Mouse (Mus musculus): ENCODE data around the gene Phc2. TPM values are rescaled to one million over a fixed set of nuclear protein-coding genes. Genes with fewer than 3 reads are reported as not detected.
A peak's percentile ranks its signal among the peaks of the same experiment; 100 is the strongest.
"Not testable (repeated sequence)": the region's sequence is repeated elsewhere in the genome, so short reads cannot be mapped to it uniquely, and the experiment has no call there.

Gene Phc2
- 18.9 and 22.4 TPM in 2 replicates for polyA plus RNA-seq (2012; ENCODE audit: insufficient read depth, insufficient read length, missing spikeins)

- Histone ChIP-seq H3K4me3 (ENCODE audit: insufficient read depth, low read depth, low read length) (peak within 1 kb of the TSS; percentile 63), H3K4me1 (ENCODE audit: control insufficient read depth, insufficient read depth, insufficient read length, low read length) (no peaks in the 10 kb centered on the region; the same call in 1 of the 2 replicates), H3K27ac (replicated peaks; ENCODE audit: low read depth, low read length) (no peak within 1 kb of the TSS)
These were observed at the start of gene Phc2 for GRCm38 (mm10) chr4:128654505-128655381. Gene Phc2, plus strand, starts transcription at chr4:128654702.

- Histone ChIP-seq H3K4me3 (ENCODE audit: insufficient read depth, low read depth, low read length) (no peak overlapping the region), H3K4me1 (ENCODE audit: control insufficient read depth, insufficient read depth, insufficient read length, low read length) (no peaks in the 10 kb centered on the region), H3K27ac (replicated peaks; ENCODE audit: low read depth, low read length) (no peak overlapping the region)
These were observed 47.9 kb upstream of the Phc2 start for GRCm38 (mm10) chr4:128606586-128606985.

DNA sequence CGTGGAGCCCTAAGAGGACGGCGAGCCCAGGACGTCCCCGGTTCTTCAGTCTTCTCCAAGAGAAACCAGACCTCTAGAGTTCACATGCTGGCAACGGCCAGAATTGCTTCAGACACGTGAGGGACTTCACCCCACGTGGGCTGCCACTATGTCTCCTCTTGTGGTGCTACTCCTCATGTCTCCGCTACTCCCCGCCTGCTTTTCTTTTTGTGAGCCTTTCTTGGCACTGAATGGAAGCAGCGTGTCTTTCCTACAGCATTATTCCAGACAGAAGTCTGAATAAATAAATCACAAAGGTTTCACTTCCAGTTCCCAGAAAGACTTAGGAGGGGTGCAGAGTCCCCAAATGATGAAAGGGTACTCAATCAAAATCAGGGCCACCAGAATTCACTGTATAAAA, 46.8 kb upstream of the Phc2 start:
- Histone ChIP-seq H3K4me3 (ENCODE audit: insufficient read depth, low read depth, low read length) (no peak overlapping the region), H3K4me1 (ENCODE audit: control insufficient read depth, insufficient read depth, insufficient read length, low read length) (no peaks in the 10 kb centered on the region), H3K27ac (replicated peaks; ENCODE audit: low read depth, low read length) (no peak overlapping the region)

GRCm38 (mm10) chr4:128609276-128609924, 45.1 kb upstream of the Phc2 start:
- H3K27ac ChIP-seq (replicated peaks; ENCODE audit: low read depth, low read length) = no peak overlapping the region
- H3K4me1 ChIP-seq (ENCODE audit: control insufficient read depth, insufficient read depth, insufficient read length, low read length) = no peaks in the 10 kb centered on the region
- H3K4me3 ChIP-seq (ENCODE audit: insufficient read depth, low read depth, low read length) = peak overlapping the region; percentile 67

DNA sequence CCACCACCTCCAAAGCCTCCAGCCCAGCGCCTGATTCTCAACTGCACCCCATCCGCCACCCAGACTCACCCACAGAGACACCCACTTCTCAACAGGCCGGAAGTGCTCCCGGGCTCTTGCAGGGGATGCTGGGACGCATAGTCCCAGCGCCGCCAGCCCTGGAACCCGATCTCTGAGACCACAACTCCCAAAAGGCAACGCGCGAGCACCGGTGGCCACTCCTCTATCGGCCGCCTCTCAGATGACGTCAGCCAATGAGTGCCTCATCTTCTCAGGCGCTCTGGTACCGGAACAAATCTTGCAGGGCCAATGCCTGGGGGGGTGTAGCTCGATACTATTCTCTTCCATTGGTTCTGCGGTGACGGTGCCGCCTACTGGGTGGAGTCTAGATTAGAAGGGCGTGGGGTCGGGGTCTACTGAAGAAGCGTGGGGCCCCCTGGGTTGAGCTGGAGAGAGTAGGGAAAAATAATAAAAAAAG, 44.5 kb upstream of the Phc2 start, which contains the start of gene Zscan20:
Gene Zscan20, minus strand, starts transcription at position 174 of the 478 bp plus-strand sequence.
- no peaks in the 10 kb centered on the region for H3K4me1 ChIP-seq (ENCODE audit: control insufficient read depth, insufficient read depth, insufficient read length, low read length)
- H3K27ac ChIP-seq (replicated peaks; ENCODE audit: low read depth, low read length) = no peak within 1 kb of the TSS
- H3K4me3 ChIP-seq (ENCODE audit: insufficient read depth, low read depth, low read length) = peak within 1 kb of the TSS; percentile 67

DNA sequence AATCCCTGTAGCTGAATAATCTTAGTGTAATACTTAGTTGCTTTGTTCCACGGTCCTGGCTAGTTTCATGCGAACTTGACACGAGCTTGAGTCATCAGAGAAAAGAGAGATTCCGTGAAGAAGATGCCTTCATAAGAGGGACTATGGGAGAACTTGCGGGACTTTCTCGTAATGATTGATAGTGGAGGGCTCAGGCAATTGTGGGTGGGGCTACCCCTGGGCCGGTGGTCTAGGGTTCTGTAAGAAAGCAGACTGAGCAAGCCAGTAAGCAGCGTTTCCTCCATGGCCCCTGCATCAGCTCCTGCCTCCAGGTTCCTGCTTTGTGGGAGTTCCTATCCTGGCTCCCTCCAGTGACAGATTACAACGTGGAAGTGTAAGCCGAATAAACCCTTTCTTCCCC, 43.8 kb upstream of the Phc2 start:
- Histone ChIP-seq H3K4me1 (ENCODE audit: control insufficient read depth, insufficient read depth, insufficient read length, low read length) (no peaks in the 10 kb centered on the region), H3K4me3 (ENCODE audit: insufficient read depth, low read depth, low read length) (no peak overlapping the region; the same call in 1 of the 2 replicates), H3K27ac (replicated peaks; ENCODE audit: low read depth, low read length) (no peak overlapping the region)

DNA sequence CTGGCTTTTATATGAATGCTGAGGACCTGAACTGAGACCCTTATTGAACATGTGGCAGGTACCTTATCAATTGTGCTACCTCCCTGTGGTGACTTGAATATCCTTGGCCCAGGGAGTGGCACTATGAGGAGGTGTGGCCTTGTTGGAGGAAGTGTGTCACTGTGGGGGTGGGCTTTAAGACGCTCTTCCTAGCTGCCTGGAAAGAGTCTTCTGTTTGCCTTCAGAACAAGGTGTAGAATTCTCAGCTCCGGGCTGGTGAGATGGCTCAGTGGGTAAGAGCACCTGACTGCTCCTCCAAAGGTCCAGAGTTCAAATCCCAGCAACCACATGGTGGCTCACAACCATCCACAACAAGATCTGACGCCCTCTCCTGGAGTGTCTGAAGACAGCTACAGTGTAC, 42.8 kb upstream of the Phc2 start:
- H3K27ac ChIP-seq (replicated peaks; ENCODE audit: low read depth, low read length); H3K4me1 ChIP-seq (ENCODE audit: control insufficient read depth, insufficient read depth, insufficient read length, low read length); H3K4me3 ChIP-seq (ENCODE audit: insufficient read depth, low read depth, low read length): not testable (repeated sequence)

GRCm38 (mm10) chr4:128613326-128613725, 41.2 kb upstream of the Phc2 start:
- Histone ChIP-seq H3K4me3 (ENCODE audit: insufficient read depth, low read depth, low read length) (no peak overlapping the region), H3K4me1 (ENCODE audit: control insufficient read depth, insufficient read depth, insufficient read length, low read length) (no peaks in the 10 kb centered on the region), H3K27ac (replicated peaks; ENCODE audit: low read depth, low read length) (no peak overlapping the region)

DNA sequence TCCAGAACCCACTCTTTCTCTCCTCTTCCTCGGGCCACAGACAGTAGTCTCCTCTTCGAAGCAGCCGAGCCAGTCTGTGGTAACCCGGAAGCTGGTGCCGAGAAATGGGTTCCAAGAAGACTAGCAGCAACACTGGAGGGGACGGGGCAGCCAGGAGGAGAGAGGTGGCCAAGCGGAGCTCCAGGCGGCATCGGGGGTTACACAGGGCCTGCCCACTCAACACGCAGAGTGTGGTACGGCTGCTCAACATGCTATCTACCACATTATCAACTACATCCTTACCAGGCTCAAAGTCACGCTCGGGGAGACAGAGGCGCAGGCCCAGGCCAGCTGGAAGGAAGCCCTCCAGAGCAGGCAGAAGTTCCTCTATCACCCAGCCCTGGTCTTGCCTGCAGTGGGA, 38.7 kb upstream of the Phc2 start:
- Histone ChIP-seq H3K4me3 (ENCODE audit: insufficient read depth, low read depth, low read length) (no peak overlapping the region), H3K27ac (replicated peaks; ENCODE audit: low read depth, low read length) (no peak overlapping the region), H3K4me1 (ENCODE audit: control insufficient read depth, insufficient read depth, insufficient read length, low read length) (no peaks in the 10 kb centered on the region)

DNA sequence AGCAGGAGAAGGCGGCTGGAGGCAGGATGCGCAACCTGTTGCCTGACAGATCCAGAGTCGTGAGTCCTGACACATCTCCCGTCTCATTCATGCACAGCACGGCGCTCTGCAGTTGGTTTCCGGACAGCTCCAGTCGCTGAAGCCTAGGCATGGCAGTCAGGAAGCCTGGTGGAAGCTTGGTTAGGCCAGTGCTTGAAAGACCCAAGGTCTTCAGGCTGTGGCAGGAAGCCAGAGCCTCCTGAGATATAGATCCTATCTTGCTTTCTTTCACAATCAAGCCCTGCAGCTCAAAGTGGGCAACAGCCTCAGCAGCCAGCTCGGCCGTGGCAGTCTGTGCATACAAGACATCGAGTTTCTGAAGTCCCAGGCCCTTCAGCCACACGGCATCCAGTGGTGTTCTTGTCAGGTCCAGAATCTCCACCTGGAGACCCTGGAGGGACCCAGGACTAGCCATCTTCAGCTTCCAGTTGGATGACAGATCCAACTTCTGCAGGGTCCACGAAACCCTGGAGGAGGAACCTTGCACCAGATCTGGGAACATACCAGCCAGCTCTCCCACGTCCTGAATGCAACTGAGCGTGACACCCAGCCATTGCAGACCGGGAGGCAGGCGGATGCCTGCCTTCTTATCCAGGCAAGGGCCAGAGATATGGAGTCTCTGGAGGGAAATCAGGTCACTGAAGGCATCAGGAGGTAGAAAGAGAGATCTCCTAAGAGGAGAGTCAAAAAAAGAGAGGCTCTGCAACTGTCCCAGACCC, 37.0 kb upstream of the Phc2 start:
- H3K27ac ChIP-seq (replicated peaks; ENCODE audit: low read depth, low read length) = no peak overlapping the region
- no peaks in the 10 kb centered on the region for H3K4me1 ChIP-seq (ENCODE audit: control insufficient read depth, insufficient read depth, insufficient read length, low read length)
- H3K4me3 ChIP-seq (ENCODE audit: insufficient read depth, low read depth, low read length) = no peak overlapping the region

DNA sequence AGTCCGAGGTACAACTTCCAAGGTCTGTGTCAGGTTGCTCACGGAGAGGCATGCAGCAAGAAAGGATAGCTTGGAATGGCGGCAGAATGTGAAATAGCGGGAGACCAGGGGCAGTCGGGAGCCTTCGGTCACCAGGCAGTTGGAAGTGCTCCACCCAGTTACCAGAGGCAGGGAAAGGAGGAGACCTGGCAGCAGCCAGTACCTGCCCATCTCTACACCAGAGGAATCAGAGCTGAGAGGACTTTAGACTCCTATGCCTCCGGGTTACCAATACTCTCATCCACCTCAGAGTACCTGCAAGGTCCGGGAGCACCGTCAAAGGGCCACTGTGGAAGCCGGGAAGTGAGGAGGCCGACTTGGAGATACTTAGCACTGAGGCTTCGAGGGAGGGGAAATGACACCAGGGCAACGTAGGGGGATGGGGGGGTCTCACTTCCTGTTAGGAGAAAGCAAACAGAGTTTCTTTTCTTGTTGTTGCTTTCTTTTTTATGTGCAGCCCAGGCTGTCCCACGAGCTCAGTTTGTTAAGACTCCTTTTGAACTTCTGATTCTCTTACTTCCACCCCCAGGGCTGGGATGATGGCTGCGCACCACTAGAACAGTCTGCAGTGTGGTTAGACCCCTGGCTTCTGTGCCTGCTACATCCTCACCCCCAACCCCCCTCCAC, 36.1 kb upstream of the Phc2 start, which contains the start of gene Tlr12:
Gene Tlr12, minus strand, starts transcription at position 374 of the 666 bp plus-strand sequence.
- no peak within 1 kb of the TSS for H3K4me3 ChIP-seq (ENCODE audit: insufficient read depth, low read depth, low read length)
- H3K4me1 ChIP-seq (ENCODE audit: control insufficient read depth, insufficient read depth, insufficient read length, low read length) = no peaks in the 10 kb centered on the region
- no peak within 1 kb of the TSS for H3K27ac ChIP-seq (replicated peaks; ENCODE audit: low read depth, low read length)

- Histone ChIP-seq H3K4me3 (ENCODE audit: insufficient read depth, low read depth, low read length) (no peak overlapping the region), H3K4me1 (ENCODE audit: control insufficient read depth, insufficient read depth, insufficient read length, low read length) (no peaks in the 10 kb centered on the region), H3K27ac (replicated peaks; ENCODE audit: low read depth, low read length) (no peak overlapping the region)
These were observed 35.5 kb upstream of the Phc2 start for GRCm38 (mm10) chr4:128618963-128619362.

DNA sequence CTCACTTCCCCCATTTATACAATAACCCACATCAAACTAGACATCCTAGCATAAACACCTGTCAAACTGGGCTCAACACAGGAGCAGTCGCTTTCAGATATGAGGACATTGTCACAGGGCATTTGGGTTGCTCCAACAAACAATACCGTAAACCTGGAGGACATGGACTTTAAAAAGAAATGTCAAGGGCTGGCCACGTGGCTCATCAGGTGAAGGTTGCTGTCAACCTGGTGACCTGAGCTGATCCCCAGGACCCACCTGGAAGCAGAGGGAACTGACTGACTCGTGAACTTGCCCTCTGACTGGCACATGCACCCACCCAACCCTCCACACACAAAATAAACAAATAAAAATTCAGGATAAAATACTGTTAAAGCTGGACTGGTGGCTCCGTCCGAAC, 33.9 kb upstream of the Phc2 start:
- Histone ChIP-seq H3K4me1 (ENCODE audit: control insufficient read depth, insufficient read depth, insufficient read length, low read length) (no peaks in the 10 kb centered on the region), H3K27ac (replicated peaks; ENCODE audit: low read depth, low read length) (no peak overlapping the region), H3K4me3 (ENCODE audit: insufficient read depth, low read depth, low read length) (no peak overlapping the region)

- no peak overlapping the region for H3K27ac ChIP-seq (replicated peaks; ENCODE audit: low read depth, low read length)
- H3K4me3 ChIP-seq (ENCODE audit: insufficient read depth, low read depth, low read length) = no peak overlapping the region
These were observed 33.4 kb upstream of the Phc2 start for GRCm38 (mm10) chr4:128621109-128621508.

More at GRCm38 (mm10) chr4:128621109-128621508, 33.4 kb upstream of the Phc2 start:
- no peaks in the 10 kb centered on the region for H3K4me1 ChIP-seq (ENCODE audit: control insufficient read depth, insufficient read depth, insufficient read length, low read length)

Measured in brown adipose tissue, adult 24 weeks (tissue).